Mouse (Mus musculus): ENCODE results near the gene Henmt1.

The Henmt1 gene

GRCm38 (mm10) chr3:108939573-108939972, at the start of gene Henmt1:
Gene Henmt1 (plus strand): TSS chr3:108939873.
- DNase-seq (ENCODE audit: low spot score in 2 of 2): no peak

- no peak for DNase-seq (ENCODE audit: low spot score in 2 of 2)
Observed at GRCm38 (mm10) chr3:108889908-108890307, 49.8 kb upstream of the Henmt1 start, which contains the start of gene Fndc7. Gene Fndc7 (minus strand): TSS chr3:108890008.

GRCm38 (mm10) chr3:108892080-108892479, 47.6 kb upstream of the Henmt1 start:
- DNase-seq (ENCODE audit: low spot score in 2 of 2): no peak

GRCm38 (mm10) chr3:108892914-108893313, 46.8 kb upstream of the Henmt1 start:
- DNase-seq (ENCODE audit: low spot score in 2 of 2): no peak

- DNase-seq (ENCODE audit: low spot score in 2 of 2): no peak
Observed at GRCm38 (mm10) chr3:108898640-108899039, 41.0 kb upstream of the Henmt1 start.

- no peak for DNase-seq (ENCODE audit: low spot score in 2 of 2)
Observed at GRCm38 (mm10) chr3:108900147-108900546, 39.5 kb upstream of the Henmt1 start.

GRCm38 (mm10) chr3:108900681-108901080, 39.0 kb upstream of the Henmt1 start:
- DNase-seq (ENCODE audit: low spot score in 2 of 2): no peak

GRCm38 (mm10) chr3:108902038-108902437, 37.6 kb upstream of the Henmt1 start:
- DNase-seq (ENCODE audit: low spot score in 2 of 2): no peak

- DNase-seq (ENCODE audit: low spot score in 2 of 2): no peak
Observed at GRCm38 (mm10) chr3:108902934-108903333, 36.7 kb upstream of the Henmt1 start.

GRCm38 (mm10) chr3:108910303-108911080, 29.2 kb upstream of the Henmt1 start:
- DNase-seq (ENCODE audit: low spot score in 2 of 2): no peak

- DNase-seq (ENCODE audit: low spot score in 2 of 2): peak; percentile 29 to 53
Observed at GRCm38 (mm10) chr3:108911081-108911547, 28.6 kb upstream of the Henmt1 start.

GRCm38 (mm10) chr3:108911548-108912413, 27.9 kb upstream of the Henmt1 start, which contains the start of gene Prpf38b:
Gene Prpf38b (minus strand): TSS chr3:108911727.
- peak; percentile 83 to 93 for DNase-seq (ENCODE audit: low spot score in 2 of 2)

GRCm38 (mm10) chr3:108915999-108916398, 23.7 kb upstream of the Henmt1 start:
- no peak for DNase-seq (ENCODE audit: low spot score in 2 of 2)

- DNase-seq (ENCODE audit: low spot score in 2 of 2): no peak
Observed at GRCm38 (mm10) chr3:108916857-108917256, 22.8 kb upstream of the Henmt1 start.

GRCm38 (mm10) chr3:108917986-108918385, 21.7 kb upstream of the Henmt1 start:
- DNase-seq (ENCODE audit: low spot score in 2 of 2): no peak

GRCm38 (mm10) chr3:108918852-108919251, 20.8 kb upstream of the Henmt1 start:
- DNase-seq (ENCODE audit: low spot score in 2 of 2): no peak

GRCm38 (mm10) chr3:108920442-108921070, 19.1 kb upstream of the Henmt1 start:
- no peak for DNase-seq (ENCODE audit: low spot score in 2 of 2)

- no peak for DNase-seq (ENCODE audit: low spot score in 2 of 2)
Observed at GRCm38 (mm10) chr3:108921822-108922221, 17.9 kb upstream of the Henmt1 start.

- no peak for DNase-seq (ENCODE audit: low spot score in 2 of 2)
Observed at GRCm38 (mm10) chr3:108925677-108926076, 14.0 kb upstream of the Henmt1 start.

GRCm38 (mm10) chr3:108926308-108926707, 13.4 kb upstream of the Henmt1 start:
- no peak for DNase-seq (ENCODE audit: low spot score in 2 of 2)

- DNase-seq (ENCODE audit: low spot score in 2 of 2): no peak
Observed at GRCm38 (mm10) chr3:108933557-108933956, 6.1 kb upstream of the Henmt1 start.

- DNase-seq (ENCODE audit: low spot score in 2 of 2): no peak
Observed at GRCm38 (mm10) chr3:108938691-108939090, 982 bp upstream of the Henmt1 start.

Data from cerebellum, postnatal 4 days (tissue).